ENCODE assay signal across 6 mouse cellular contexts in the genomic region with DNA sequence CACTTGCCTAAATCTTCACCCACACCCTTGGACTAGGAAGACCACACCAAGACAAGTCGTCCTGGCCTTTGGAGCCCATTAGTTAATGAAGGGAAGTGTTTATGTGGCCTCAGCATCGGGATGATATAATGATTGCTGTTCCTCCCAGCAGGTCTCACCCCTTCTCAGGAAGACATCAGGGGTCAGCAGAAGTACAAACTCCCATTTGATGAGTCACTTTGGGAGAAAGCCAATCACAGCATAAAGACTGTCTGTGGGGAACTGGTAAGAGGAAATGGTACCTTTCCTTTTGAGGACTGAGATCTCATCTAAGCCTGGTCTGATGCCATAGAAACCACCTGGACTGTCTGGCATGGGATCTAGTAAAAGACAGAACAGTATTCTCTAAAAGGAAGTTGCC.
"Had no signal": no experiment of that assay in that cellular context is flagged by ENCODE, and none has a peak within 500 bp of the region (broad histone marks: within the 10 kb centered on the region; RNA-seq: fewer than 3 reads in every experiment).

No protein-coding gene starts in this region.

- DNase-seq: lung, adult 2 months; lung, postnatal 36 days; thymus, adult 2 months; thymus, postnatal 25 days had no signal

- ATAC-seq: lung, postnatal 0 days; midbrain, embryonic 15.5 days had no signal
